Mouse (Mus musculus) E14TG2a.4 (cell line): ENCODE results near the gene Fam174a.

ENCODE experiments used
- CTCF ChIP-seq: conservative IDR thresholded peaks from 2 replicates; pipeline ENCODE4 v1.5.1; 2014; ENCODE audit warnings: low read length
- NANOG ChIP-seq: IDR thresholded peaks from 2 replicates; pipeline ENCODE4 v1.6.1; 2014; ENCODE audit warnings: borderline replicate concordance, low read length, mixed read lengths

DNA sequence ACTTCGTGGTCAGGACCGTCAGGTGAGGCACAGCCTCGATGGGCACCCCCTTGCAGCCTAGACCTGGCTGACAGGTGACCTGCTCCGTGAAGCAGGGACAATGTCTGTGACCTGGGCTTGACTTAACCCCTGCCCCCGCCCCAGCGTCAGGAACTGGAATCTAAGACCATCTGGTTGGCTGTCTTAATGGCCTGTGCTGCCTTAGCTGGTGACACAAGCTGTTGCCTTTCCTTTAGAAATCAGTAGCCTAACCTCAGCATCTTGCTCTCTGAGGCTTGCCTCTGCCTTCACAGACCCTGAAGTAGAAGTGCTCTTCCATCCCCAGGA, 769 bp downstream of the Fam174a start:
- TF ChIP-seq CTCF (no peak), NANOG (no peak)
